Mouse (Mus musculus) urinary bladder, postnatal 36 days (tissue): ENCODE results near the gene Lrrc20.
"Not testable (repeated sequence)": the region's sequence is repeated elsewhere in the genome, so short reads cannot be mapped to it uniquely, and the experiment has no call there.

Experiments used
- DNase-seq, 2 experiments: peaks; one replicate each; pipeline ENCODE4 v3.0.0; 2022; ENCODE audit warnings: low spot score in 2 of 2, mixed read lengths in 1 of 2

Gene Lrrc20

DNA sequence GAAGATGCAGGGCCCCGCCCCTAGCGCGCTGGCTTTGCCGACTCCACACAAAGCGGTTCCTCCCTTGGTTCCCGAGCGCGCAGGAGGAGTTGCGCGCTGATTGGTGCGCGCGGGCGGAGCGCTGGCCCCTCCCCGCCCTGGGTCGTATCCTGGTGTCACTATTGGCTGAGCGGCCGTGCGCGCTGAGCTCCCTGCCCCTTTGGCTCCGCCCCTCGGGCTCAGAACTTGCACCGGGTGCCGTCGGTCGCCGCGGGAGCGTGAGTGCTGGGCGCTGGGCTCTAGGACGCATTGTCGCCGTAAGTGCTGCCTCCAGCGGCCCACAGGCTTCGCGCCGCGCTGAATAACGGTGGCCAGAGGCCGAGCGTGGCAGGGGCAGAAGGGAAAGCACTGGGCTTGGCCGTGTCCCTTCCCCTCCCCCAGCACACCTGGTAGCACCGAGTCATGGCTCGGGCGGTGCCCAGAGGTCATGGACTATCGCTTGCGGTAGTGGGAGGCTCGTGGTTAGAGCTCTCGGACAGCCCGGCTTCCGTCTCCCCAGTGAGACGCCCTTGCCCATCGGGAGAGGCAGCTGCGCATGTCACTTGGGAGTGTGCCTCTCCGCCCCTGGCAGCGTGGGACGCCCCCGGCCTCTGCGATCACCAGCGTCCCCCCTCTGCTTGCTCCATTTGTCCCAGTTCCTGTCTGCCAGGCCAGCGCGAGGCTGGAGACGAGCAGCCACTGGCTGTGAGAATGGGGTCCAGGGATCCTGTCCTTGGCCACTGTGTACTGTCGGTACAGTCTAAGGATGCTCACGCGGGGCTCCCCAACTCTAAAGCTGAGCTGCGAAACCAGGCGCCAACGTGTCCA, at the start of gene Lrrc20:
TSS of gene Lrrc20 (plus strand) at position 208 of the 846 bp plus-strand sequence.
- DNase-seq = peak; percentile 88 to 93

DNA sequence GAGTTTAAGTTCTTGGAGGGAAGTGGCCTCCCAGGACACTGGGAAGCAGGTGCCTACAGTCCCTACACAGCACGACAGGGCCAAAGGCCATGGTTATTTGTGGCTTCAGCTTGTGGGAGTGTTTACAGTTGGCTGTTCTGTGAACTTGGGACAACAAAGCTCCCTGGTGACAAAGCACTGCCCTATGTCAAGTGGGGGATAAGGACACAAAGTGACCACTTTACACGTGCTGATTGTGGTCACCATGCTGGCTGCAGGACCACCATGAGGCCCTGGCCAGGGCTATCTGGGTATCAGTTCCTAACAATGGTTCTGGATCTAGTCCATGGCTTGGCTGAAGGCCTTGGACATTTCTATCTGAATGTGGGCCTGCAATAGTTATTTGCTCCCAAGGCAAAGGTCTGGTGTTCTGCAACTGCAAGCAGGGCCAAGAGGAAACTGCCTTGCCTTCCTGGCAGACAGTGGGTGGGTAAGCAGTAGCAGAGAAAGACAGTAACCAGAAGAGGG, 49.3 kb upstream of the Lrrc20 start:
- peak in 1 of 2 experiments; percentile 56 for DNase-seq

DNA sequence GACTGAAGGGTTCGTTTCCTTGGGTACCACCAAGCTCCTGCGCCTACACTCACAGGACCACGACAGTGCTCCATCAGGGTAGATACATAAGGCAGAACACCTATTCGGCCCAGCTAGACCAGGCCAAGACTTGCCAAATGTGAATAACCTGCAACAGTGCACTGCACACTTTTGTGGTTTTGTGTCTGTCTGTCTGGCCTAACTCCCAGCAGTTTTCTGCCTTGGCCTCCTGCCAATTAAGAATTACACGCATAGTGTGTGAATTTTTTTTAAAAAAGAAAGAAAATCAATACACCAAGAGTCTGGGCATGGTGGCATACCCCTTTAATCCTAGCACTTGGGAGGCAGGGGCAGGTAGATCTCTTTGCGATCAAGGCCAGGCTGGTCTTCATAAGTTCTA, 47.6 kb upstream of the Lrrc20 start:
- DNase-seq = no peak

DNA sequence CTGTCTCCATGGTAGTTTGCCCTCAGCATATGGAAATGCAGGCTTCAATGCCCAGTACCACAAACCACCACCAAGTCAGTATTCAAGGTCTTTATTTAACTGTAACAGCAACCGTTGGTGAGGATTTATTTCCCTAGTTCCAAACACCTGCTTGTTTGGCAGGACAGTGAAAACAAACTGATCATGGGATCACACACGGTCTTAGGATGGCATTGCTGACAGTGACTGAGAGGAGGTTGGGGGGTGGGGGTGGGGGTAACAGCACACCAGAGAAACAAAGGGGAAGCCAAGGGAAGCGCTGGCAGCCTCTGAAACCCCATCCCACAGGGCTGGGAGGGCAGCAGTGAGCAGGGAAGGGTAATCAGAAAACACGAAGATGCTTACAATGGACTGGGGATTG, 47.2 kb upstream of the Lrrc20 start:
- no peak for DNase-seq

DNA sequence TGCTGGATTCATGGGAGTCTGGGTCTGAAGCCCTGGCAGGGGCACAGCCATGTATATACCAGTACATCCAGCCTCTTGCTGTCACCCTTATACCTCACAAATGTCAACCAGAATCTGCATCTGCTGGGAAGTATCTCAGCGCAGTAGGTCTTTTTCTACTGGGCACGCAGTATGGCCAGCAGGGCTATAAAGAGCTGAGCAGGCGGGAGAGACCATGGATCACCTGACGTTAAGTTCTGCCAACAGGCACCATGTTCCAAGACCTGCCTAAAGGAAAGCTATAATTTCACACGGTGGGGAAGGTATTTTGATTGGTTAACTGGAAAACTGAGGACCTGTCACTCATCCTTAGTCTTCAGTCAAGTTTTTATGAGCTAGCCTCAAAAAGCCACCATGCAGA, 46.6 kb upstream of the Lrrc20 start:
- DNase-seq = no peak

DNA sequence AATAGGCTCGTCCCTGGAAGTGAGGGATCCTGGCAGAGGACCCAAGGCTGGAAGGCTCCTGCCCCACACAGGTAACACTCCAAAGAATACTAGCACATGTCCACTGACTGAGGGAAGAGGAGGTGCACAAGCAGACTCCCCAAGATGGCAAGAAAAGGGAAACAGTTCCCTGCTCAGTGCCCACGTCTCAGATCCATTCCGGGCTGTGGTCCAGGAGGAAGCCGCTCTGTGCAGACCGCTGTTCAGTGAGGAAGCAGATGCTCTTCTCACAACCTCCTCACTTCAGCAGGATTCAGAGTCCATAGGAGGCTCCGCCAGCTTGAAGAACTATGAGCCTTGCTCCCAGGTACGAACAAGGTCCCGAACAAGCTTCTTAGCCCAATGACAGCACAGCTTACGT, 44.2 kb upstream of the Lrrc20 start:
- DNase-seq = no peak

DNA sequence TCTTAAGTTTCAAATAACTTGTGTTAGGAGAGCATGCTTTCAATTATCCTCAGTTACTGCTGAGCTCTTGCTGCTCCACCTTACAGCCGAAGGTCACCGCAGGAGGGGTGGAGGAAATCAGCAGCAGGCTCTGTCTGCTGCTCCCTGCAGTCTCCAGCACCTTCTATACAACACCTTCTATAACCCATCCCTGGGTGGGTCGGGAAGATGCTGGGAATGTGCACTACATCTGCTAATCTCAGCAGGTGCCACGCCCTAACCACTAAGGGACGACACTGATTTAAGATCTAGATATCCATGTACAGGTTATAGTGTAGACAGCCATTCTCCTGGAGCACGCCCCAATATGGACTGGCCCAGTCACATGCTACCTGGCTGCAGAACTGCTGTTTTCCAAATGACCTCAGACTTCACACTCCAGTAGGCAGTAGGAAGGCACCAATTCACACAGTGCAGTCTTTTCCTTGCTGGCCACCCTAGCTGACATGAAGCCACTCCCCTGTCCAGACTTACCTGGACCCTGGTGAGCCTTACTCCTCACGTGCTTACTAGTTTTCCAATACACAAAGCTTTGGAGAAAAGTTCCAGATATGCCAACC, 35.3 kb upstream of the Lrrc20 start:
- DNase-seq = no peak

DNA sequence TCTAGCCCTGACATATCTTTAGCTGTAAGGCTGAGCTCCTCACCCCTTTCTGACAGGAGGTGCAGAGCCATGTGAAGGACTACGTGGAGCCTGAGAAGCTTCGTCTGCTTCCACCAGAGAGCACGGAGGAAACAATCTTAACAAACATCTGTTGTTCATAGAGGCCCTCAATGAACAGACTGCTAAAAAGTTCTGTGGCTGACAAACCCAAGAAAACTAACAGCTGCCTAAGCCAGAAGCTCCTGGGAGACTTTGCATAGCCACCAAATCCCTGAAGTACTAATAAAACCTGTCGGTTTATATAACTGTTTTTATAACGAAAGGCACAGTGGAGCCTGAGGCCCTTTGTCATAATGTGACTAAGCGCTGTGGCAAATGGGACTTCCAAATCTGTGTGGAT, 32.1 kb upstream of the Lrrc20 start:
- no peak for DNase-seq

DNA sequence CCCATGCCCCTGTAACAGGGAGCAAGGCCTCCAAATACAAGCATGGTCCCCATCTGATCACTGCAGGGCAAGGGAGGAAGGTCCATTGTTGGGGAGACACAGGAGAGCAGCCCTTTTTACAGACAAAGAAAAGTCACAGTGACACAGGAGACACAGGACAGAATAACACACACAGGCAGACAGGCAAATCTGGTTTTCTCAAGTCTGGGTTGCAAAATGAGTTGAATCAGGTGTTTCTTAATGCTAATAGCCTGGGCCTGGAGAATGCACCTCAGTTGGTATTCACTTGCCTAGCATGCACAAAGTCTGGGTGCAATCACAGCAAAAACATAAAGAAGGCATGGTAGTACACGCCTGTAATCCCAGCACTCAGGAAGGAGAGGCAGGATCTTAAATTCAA, 31.7 kb upstream of the Lrrc20 start:
- no peak for DNase-seq

DNA sequence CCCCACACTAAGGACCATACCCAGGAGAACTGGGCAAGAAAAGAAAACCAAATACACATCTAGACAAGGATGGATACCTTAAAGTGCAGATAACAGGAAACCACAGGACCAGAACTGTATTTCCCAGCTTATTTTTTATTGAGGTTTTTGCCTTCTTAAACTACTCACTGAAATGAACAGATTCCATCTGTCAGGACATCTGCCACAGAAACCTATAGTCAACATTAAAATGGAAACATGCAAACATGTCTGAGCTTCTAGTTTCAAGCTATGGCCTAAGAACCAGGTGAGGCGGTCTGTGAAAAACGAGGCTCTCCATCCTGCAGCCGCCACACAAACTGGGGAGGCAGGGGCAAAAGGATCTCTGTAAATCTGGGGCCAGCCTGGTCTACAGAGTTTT, 30.6 kb upstream of the Lrrc20 start:
- DNase-seq = no peak

DNA sequence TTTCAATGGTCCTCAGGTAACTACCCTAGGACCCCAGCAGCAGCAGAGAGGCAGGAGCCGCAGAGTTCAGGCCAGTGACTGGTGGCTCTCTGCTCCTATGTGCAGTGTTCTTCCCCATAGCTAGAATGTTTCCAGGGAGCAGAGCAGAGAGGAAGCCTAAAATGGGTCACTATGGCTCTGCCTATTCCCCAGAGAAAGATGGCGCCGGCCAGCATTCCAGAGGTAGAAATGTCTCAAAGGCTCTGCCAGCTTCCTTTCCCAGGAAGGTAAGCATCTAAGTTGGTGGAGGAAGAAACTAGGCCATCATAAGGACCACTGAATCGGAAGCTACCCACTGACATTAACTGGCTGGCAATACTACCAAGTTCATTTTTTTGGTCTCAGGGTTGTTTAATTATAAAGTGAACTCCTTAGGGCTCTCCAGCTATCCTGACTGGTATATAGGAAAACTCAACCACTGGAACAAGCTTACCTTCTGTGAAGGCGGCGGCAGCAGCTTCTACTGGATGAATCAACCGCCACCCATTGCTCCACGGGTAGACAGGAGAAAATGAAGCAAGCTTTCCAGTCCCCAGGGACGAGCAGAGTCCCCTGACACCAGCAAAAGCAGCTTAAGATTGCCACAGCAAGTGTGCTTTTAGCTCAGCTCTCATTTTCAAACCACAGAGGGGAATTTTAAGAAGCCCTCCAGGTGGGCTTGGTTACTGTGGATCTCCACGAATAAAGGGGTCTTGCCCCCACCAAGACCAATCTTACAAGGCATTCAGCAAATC, 27.8 kb upstream of the Lrrc20 start:
- no peak for DNase-seq

DNA sequence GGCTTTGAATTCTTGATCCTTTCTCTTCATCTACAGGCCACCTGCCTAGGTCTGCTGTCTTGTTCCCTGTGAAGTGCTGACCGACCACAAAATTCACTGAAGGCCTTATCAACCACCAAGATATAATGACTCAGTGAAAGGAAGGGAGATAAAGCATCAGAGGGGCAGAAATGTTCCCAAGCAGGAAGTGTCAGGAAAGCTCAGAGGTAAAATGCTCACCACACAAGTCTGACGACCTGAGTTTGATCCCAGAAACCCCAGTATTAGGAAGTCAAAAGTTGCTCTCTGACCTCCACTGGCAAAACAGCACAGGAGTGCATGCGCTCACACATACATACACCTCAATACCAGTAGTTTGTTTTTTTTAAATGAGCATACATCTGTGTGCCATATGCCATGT, 26.8 kb upstream of the Lrrc20 start:
- DNase-seq = no peak

DNA sequence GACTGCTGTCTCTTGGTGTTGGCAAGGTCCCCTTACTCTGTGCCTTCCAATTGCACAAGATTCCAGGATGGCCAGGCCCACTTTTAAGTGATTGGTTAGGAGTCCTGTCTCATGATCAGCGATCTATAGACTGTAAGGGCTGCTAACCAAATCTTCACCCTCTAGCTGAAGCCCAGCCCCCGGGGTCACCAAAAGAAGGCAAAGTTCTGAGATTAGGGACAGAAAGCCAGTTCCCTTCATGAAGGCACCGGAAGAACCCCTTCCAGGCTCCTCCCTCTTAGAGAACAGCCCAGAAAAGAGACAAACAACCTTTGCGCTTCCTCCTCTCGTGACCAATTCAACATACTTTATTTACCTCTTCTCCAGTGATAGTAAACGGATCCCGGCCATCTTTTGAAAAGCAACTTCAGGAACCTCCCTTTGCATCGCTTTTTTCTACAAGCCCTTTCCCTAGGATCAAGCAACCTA, 24.1 kb upstream of the Lrrc20 start:
- DNase-seq = peak; percentile 46 to 57

DNA sequence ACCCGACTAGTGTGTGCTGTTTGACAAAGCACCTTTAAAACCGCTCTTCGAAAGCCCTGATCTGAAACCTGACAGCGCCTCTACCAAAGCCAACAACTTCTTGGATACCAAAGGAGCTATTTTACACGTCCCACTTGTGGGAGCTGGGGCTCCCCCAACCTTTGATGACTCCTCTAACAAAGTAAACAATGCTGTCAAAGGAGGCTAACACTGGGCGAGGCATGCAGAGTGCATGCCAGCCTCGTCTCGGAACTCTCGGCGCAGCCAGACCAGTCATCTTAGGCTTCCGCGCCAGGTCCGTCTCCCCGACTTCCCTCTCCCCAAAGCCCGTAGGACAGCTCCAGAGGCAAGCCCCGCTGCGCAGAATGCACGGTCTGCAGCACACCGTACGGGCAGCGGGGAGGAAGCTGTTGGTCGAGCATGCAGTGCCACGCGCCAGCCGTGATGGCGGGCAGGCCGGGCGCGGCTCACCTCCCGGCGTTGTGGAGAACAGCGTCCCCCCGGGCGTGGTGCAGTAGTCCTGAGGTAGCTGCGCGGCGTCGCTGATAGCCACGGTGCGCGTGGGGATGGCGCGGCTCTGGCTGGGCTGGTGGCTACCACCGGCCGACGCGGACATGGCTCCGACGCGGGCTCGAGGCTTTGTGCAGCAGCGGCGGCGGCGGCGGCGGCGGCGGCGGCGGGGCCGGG, 23.5 kb upstream of the Lrrc20 start:
- DNase-seq = peak; percentile 38 to 42

DNA sequence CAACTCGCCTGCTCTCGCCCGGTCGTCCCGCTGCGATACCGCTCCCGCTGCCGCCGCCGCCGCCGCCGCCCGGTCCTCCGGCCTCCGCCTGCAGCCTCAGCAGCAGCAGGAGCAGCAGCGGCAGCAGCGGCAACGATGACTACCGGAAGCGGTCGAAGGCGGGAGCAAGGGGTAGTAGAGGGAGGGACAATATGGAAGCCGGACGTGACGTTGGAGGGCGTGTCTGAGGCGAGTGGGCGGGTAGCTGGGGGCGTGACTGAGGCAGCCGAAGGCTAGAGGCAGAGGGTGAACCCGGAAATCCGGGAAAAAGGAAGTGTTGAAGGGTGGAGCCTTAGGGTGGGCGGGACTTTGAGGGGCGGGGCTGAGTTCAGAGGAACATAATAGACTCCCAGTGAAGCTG, 23.0 kb upstream of the Lrrc20 start, which contains the start of gene Eif4ebp2:
TSS of gene Eif4ebp2 (minus strand) at position 17 of the 400 bp plus-strand sequence.
- DNase-seq = peak; percentile 99

DNA sequence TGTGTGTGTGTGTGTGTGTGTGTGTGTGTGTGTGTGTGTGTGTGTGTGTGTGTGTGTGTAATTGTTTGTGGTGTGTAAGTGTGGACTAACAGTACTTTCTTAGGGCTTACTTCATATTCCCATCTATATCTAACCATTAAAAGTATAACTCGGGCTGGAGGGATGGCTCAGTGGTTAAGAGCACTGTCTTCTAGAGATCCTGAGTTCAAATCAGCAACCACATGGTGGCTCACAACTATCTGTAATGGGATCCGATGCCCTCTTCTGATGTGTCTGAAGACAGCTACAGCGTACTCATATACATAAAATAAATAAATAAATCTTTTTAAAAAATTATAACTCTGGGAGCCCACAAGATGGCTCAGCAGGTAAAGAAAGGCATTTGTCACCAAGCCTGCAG, 22.4 kb upstream of the Lrrc20 start:
- DNase-seq = not testable (repeated sequence)

DNA sequence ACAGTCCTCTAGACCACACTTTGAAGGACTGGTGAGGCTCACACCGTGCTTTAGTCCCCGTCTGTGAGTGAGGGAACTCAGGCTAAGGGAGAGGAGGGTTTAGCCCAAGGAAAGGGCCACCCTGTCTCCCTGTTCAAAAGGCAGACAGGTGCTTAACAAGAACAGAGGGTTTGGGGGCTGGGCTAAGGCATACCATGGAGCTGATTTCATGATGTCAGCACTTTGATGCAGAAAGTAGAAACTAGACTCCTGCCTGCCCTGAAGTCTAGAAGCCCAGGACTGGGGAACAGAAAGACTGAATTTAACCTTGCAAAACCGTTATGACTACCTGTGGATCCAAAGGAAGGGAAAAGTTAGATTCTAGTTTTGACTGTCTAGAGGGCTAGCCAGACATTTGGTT, 18.4 kb upstream of the Lrrc20 start:
- no peak for DNase-seq

DNA sequence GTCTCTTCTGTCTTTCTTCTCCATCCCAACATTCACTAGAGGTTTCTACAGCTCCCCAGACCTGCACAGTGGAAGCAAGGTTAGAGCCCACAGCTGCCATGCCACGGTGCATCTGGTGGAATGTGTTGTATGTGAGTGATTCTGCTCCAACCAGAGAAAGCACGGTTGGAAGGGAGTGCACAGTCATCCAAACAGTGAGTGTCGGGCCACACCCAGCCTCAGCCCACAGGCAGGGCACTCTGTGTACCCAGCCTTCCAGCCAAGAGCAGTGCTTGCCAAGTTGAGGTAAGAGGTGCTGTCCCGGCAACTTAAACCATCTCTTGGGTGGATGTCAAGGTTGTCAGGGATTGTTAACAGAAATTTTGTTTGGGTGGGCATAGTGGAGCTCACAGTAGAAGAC, 10.6 kb upstream of the Lrrc20 start:
- no peak for DNase-seq

DNA sequence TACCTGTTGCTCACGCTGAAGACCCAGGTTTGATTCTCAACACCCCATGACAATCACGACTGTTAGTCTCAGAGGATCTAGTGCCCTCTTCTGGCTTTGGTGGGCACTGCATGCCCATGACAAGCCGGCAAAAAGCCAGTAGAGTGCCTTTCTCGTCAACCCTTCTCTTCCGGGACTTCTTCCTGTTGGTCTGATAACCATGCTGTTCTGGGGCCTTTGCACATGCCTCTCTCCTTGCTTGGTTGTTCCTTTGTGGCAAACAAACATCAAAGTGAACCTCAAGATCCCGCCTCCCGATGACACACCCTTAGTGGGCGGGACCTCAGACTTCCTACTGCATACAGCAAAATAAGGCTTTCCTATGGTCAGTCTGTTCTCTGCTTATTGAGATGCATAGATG, 9.4 kb upstream of the Lrrc20 start:
- no peak for DNase-seq

DNA sequence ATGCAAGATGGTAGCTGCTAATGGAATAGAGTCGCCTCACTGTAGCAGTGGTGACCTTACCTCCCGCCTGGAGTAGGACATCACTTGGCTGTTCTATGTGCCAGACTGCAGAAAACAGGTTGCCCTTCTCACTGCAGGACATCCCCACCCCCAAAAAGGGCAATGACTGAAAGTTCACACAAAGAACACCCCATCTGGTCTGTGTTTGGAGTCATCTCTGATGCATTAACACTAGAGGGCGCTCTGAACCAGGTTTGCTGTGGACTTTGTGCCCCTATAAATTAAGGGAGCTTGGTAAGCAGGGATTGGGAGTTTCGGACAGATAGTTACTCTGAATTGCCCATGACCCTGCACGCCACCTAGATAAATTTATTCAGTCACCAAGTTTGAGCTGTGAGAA, 8.7 kb upstream of the Lrrc20 start:
- DNase-seq = no peak

DNA sequence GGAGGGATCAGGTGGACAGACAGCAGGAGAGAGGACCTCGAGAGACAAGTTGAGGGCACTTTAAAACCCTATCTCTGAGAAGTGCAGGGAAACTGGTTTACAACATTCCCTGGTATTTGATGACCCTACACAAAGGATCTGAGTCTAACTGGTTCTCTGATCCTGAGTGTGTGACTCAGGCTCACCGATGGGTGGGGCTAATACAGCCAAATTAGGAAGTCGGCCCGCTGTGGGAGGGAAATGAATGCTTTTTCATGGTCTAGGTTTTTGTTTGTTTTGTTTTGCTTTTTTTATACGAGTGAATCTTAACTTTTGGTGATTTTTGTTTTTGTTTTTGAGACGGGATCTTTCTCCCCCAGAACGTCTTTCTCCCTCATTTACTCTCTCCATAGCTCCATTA, 6.7 kb upstream of the Lrrc20 start:
- no peak for DNase-seq

DNA sequence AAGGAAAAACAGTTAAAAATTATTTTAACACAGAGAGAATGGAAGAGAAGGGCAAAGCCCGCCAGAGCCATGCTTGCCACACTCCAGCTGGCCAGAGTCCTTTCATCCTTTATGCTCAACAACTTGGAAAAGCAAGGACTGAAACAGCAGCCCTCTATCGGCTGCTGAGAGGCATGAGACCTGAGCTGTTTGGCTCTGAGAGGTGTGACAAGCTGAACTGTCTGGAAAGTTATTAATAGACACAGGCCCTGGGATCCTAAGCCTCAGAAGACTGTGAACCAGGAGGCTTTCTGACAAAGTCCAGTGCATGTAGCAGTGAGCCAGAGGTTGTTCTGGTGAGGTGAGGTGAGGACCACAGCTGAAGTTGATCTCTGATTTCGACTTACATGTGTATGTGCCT, 2.0 kb upstream of the Lrrc20 start:
- DNase-seq = no peak
